Mouse (Mus musculus): ENCODE results near the gene Tmem138.

DNA sequence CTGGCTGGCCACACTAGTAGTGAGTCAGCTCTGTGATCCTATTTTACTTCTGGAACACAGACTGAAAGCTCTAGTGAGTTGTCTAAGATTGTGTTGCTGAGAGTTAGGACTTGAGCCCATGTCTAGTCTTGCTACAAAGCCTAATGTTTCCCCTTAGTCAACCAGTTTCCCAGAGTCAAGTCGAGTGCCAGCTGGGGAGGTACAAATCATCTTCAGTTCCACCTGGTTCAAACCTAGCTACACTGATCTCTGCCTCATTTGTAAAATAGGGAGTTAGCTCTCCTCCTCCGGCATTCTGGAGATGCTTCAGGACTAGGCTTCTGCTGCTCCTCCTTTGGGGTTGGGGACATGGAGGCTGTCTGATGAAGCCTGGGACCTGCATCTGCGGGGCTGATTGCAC is 27.4 kb upstream of the Tmem138 start:
- TF ChIP-seq CTCF (IDR thresholded peaks at IDR 0.05; ENCODE audit: extremely low read depth, insufficient read depth, insufficient read length, insufficient replicate concordance) = no peak
- no peak for TF ChIP-seq POLR2A (IDR thresholded peaks at IDR 0.05; ENCODE audit: low read depth, low read length)
